Mouse (Mus musculus) lung, postnatal 0 days (tissue): ENCODE data around the gene Gm38392.

ENCODE experiments used
- CTCF ChIP-seq: IDR thresholded peaks from 2 replicates; pipeline ENCODE4 v1.5.1; 2016; ENCODE audit warnings: antibody characterized with exemption, mild to moderate bottlenecking
- EP300 ChIP-seq: IDR thresholded peaks from 2 replicates; pipeline ENCODE4 v1.6.1; 2016; ENCODE audit warnings: antibody characterized with exemption, mild to moderate bottlenecking, control low read depth

DNA sequence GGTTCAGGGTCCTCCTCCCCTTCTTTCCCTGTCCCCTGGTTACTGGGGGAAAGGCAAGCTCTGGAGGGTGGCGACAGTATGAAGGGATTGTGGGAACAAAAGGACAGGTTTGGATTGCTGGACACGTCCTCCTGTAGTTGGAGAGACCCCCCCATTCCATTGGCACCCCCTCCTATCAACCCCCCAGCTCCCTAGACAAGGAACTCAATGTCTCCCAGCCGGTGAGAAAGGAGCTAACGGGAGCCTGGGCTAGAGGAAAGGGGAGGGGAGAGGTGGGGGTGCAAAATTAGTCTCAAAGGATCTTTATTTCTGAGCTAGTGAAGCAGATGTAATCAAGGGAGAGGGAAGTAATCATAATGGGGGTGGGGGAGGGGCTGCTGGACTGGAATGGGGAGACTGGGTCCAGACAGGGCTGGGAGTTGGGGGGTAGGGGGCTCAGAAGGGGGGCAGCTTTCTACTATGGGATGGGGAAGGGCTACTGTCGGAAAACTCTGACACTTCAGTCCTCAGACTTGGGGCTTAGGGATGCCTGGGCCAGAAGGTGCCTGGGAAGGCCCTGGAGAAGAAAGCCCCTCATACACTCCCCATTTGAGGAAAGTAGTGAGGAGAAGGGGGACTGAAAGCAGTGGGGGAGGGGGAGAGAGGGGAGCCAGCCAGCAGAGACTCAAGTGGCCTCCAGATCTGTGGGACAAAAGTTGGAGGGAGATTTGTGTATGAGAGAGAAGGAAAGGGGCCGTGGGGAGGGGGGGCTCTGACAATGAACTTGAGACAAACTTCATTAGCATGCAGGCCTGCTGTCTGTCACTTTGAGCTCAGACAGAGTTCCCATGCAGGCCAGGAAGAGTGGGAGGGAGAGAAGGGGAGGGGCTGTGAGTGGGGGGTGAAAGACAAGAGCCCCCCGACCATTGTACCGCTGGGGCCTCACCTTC, 81.2 kb downstream of the Gm38392 start:
- TF ChIP-seq CTCF (no peak), EP300 (no peak)
